Mouse (Mus musculus) forebrain, embryonic 12.5 days (tissue): ENCODE measurements around the gene Hrh1. TPM values are rescaled to one million over a fixed set of nuclear protein-coding genes. Genes with fewer than 3 reads are reported as not detected.
"Not testable (repeated sequence)": the region's sequence is repeated elsewhere in the genome, so short reads cannot be mapped to it uniquely, and the experiment has no call there.

Source experiments
- ATAC-seq: fragments of 200-750 bp; cut with Nextera tagmentation; 2 replicates; pipeline ENCODE4 v1.8.0; 2017; ENCODE audit warnings: moderate TSS enrichment; ENCODE audit not compliant: low FRiP score
- H3K27ac ChIP-seq: fragments of 300-500 bp; sonication (generic); 2 replicates; pipeline ENCODE4 v1.5.1; 2016; ENCODE audit warnings: mild to moderate bottlenecking
- H3K27me3 ChIP-seq: fragments of 300-500 bp; sonication (generic); 2 replicates; pipeline ENCODE4 v1.6.1; 2016; ENCODE audit warnings: mild to moderate bottlenecking
- H3K36me3 ChIP-seq: fragments of 300-500 bp; sonication (generic); replicated peaks from 2 replicates; pipeline ENCODE4 v1.6.1; 2016; ENCODE audit warnings: mild to moderate bottlenecking
- H3K4me1 ChIP-seq: fragments of 300-500 bp; sonication (generic); 2 replicates; pipeline ENCODE4 v1.6.1; 2016
- H3K4me2 ChIP-seq: fragments of 300-500 bp; sonication (generic); 2 replicates; pipeline ENCODE4 v1.6.1; 2016; ENCODE audit warnings: mild to moderate bottlenecking, moderate library complexity
- H3K4me3 ChIP-seq: fragments of 300-500 bp; sonication (generic); replicated peaks from 2 replicates; pipeline ENCODE4 v1.5.1; 2016; ENCODE audit warnings: mild to moderate bottlenecking
- H3K9ac ChIP-seq: fragments of 300-500 bp; sonication (generic); 2 replicates; pipeline ENCODE4 v1.6.1; 2016; ENCODE audit warnings: mild to moderate bottlenecking
- H3K9me3 ChIP-seq: fragments of 300-500 bp; sonication (generic); 2 replicates; pipeline ENCODE4 v1.6.1; 2016
- WGBS: fragments of 180-500 bp; shearing (Covaris S2); methylation state at CpG from one replicate; pipeline ENCODE4 v1.1.7; 2016; 5-methylcytosine and 5-hydroxymethylcytosine counted together
- polyA plus RNA-seq: library from polyadenylated mRNA; unstranded; fragments of >200 nt; fragmentation: Nextera tagmentation; extraction: Ambion mirVana; gene quantifications from 2 replicates; pipeline ENCODE4 v1.2.1, GENCODE M21; 2016

Gene Hrh1
- polyA plus RNA-seq, 1 experiment from 2014 or later = 0.15 TPM

DNA sequence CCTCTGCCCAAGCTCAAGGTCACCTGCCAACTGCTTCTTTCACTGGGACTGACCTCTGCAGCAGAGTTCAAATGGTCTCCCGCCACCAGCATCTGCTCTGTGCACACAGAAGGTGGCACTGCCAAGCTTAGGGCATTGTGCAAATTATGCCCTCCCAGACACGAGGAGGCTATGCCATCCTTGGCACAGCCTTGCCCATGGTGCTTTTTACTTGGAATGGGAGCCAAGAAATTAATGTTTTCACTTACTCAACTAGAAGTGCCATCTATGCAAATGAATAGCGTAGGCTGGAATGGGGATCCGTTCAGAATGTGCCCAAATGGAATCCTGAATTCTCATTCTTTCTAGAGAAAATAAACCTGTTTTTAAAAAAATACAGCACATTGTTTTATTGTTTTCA lies 77.2 kb downstream of the Hrh1 start:
- Histone ChIP-seq H3K4me3 (no peak overlapping the region), H3K36me3 (no peaks in the 10 kb centered on the region), H3K27me3 (no peaks in the 10 kb centered on the region), H3K4me2 (no peak overlapping the region), H3K9ac (no peak overlapping the region), H3K9me3 (no peaks in the 10 kb centered on the region), H3K4me1 (peaks cover 8% of the 10 kb centered on the region), H3K27ac (no peak overlapping the region)
- WGBS = 89% methylated on average over 4 of the region's 4 CpGs
- no peak for ATAC-seq

DNA sequence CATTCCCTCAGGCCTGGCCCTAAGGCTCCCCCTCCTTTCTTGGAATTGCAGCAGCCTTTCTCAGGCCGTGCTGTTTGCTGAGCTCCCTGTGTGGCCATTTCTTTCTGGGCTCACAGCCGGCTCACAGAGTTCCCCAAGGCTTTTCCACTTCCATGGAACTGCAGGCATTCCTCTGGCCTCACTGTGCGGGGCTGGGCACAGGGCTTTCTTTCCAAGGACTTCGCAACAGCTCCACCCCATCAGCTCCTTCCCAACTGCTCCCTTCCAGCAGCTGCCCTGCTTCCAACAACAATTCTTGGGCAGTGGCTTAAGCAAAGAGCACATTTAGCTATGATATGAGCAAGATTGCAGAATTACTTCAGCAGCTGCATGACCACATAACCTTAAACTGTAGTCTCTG lies 81.0 kb downstream of the Hrh1 start:
- H3K4me2 ChIP-seq = no peak overlapping the region
- no peak overlapping the region for H3K27ac ChIP-seq

DNA sequence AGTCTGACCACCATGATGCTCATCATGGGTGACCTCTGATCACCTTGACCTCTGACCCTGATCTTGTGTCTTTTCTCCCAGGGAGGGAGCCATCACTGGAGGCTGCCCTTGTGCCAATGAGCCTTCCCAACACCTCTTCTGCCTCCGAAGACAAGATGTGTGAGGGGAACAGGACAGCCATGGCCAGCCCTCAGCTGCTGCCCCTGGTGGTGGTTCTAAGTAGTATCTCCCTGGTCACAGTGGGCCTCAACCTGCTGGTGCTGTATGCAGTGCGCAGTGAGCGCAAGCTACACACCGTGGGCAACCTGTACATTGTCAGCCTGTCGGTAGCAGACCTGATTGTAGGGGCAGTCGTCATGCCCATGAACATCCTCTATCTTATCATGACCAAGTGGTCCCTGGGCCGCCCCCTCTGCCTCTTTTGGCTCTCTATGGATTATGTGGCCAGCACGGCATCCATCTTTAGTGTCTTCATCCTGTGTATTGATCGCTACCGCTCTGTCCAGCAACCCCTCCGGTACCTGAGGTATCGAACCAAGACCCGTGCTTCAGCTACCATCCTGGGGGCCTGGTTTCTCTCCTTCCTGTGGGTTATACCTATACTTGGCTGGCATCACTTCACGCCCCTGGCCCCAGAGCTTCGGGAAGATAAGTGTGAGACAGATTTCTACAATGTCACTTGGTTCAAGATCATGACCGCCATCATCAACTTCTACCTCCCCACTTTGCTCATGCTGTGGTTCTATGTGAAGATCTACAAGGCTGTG lies 82.1 kb downstream of the Hrh1 start:
- WGBS = 93% methylated on average over 16 of the region's 16 CpGs
- no peaks in the 10 kb centered on the region for H3K4me1 ChIP-seq
- no peaks in the 10 kb centered on the region for H3K9me3 ChIP-seq
- H3K4me3 ChIP-seq = no peak overlapping the region
- H3K4me2 ChIP-seq = no peak overlapping the region
- no peaks in the 10 kb centered on the region for H3K27me3 ChIP-seq
- H3K36me3 ChIP-seq = no peaks in the 10 kb centered on the region
- no peak overlapping the region for H3K27ac ChIP-seq
- ATAC-seq = no peak
- H3K9ac ChIP-seq = no peak overlapping the region

More for the DNA sequence above, 81.0 kb downstream of the Hrh1 start:
- H3K27me3 ChIP-seq = no peaks in the 10 kb centered on the region
- WGBS = 31% methylated on average over 4 of the region's 4 CpGs
- no peak overlapping the region for H3K4me3 ChIP-seq
- no peaks in the 10 kb centered on the region for H3K36me3 ChIP-seq
- ATAC-seq = no peak
- peaks cover 4% of the 10 kb centered on the region; the same call in 1 of the 2 replicates for H3K4me1 ChIP-seq
- H3K9me3 ChIP-seq = no peaks in the 10 kb centered on the region
- no peak overlapping the region for H3K9ac ChIP-seq

DNA sequence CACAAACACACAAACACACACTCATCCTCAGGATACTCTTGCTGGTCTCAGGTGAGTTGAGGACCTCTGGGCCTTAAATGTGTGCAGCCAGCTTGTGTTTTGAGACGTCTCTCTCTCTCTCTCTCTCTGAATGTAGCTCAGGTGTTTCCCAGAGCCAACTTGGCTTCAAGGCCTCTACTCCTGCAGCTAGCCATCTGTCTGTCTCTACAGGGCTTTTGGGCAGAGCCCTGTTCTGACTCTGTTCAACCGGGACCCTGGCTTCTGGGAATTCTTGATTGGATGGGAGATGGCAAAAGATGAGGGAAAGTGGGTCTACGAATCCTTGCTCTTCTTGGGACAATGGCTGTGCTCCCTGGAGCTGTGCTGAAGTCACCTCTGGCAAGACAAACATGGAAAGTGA lies 91.6 kb downstream of the Hrh1 start:
- H3K27ac ChIP-seq = no peak overlapping the region
- no peaks in the 10 kb centered on the region for H3K36me3 ChIP-seq
- no peak for ATAC-seq
- no peaks in the 10 kb centered on the region for H3K27me3 ChIP-seq
- H3K4me3 ChIP-seq = no peak overlapping the region
- H3K4me2 ChIP-seq = no peak overlapping the region
- H3K9me3 ChIP-seq = no peaks in the 10 kb centered on the region
- H3K9ac ChIP-seq = no peak overlapping the region
- no peaks in the 10 kb centered on the region for H3K4me1 ChIP-seq
- 85% methylated on average over 3 of the region's 3 CpGs for WGBS

DNA sequence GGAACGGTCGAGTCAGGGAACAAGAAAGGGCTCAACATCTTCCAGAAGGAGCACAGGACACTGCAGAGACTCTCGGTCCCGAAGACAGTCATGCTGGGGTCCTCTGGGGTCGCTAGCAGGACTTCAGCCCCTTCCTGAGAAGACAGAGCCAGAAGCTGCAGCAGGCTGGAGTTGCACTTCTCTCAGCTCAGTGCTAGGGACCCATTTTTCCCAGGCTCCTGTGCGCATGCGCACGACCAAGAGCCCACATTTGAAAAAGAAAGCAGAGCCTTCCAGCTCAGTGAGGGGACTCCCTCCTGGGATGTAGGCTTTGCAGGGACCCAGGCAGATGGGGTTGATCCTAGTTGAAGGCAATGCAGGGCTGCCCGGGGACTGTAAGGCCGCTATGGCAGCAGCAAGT lies 94.9 kb downstream of the Hrh1 start:
- H3K36me3 ChIP-seq, ATAC-seq, H3K4me2 ChIP-seq, H3K9ac ChIP-seq, H3K27ac ChIP-seq, H3K9me3 ChIP-seq, H3K4me3 ChIP-seq, H3K27me3 ChIP-seq, H3K4me1 ChIP-seq: not testable (repeated sequence)
- WGBS = 48% methylated on average over 10 of the region's 10 CpGs

DNA sequence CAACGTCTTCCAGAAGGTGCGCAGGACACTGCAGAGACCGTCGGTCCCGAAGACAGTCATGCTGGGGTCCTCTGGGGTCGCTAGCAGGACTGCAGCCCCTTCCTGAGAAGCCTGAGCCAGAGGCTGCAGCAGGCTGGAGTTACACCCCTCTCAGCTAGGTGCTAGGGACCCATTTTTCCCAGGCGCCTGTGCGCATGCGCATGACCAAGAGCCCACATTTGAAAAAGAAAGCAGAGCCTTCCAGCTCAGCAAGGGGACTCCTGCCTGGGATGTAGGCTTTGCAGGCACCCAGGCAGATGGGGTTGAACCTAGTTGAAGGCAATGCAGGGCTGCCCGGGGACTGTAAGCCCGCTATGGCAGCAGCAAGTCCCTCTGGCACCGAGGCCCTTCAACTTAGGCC lies 97.3 kb downstream of the Hrh1 start:
- not testable (repeated sequence) for H3K27me3 ChIP-seq, ATAC-seq, H3K36me3 ChIP-seq, H3K4me1 ChIP-seq, H3K9me3 ChIP-seq, H3K4me2 ChIP-seq, H3K9ac ChIP-seq, H3K27ac ChIP-seq, H3K4me3 ChIP-seq
- WGBS = 23% methylated on average over 11 of the region's 12 CpGs

DNA sequence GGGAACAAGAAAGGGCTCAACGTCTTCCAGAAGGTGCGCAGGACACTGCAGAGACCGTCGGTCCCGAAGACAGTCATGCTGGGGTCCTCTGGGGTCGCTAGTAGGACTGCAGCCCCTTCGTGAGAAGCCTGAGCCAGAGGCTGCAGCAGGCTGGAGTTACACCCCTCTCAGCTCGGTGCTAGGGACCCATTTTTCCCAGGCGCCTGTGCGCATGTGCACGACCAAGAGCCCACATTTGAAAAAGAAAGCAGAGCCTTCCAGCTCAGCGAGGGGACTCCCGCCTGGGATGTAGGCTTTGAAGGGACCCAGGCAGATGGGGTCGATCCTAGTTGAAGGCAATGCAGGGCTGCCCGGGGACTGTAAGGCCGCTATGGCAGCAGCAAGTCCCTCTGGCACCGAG lies 116.3 kb downstream of the Hrh1 start:
- 19% methylated on average over 16 of the region's 17 CpGs for WGBS
- not testable (repeated sequence) for H3K4me2 ChIP-seq, H3K4me1 ChIP-seq, H3K27me3 ChIP-seq, H3K36me3 ChIP-seq, H3K9me3 ChIP-seq, H3K4me3 ChIP-seq, H3K9ac ChIP-seq, ATAC-seq, H3K27ac ChIP-seq

DNA sequence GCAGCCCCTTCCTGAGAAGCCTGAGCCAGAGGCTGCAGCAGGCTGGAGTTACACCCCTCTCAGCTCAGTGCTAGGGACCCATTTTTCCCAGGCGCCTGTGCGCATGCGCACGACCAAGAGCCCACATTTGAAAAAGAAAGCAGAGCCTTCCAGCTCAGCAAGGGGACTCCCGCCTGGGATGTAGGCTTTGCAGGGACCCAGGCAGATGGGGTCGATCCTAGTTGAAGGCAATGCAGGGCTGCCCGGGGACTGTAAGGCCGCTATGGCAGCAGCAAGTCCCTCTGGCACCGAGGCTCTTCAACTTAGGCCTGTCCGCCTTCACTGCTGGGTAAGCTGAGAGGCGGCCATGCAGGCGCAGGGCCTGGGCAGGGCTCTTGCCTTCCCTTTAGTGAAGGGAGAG lies 131.0 kb downstream of the Hrh1 start:
- no CpG with 5 or more reads among the region's 12 CpGs for WGBS
- H3K27me3 ChIP-seq, H3K36me3 ChIP-seq, H3K4me3 ChIP-seq, H3K9me3 ChIP-seq, H3K4me2 ChIP-seq, H3K4me1 ChIP-seq, H3K9ac ChIP-seq, H3K27ac ChIP-seq, ATAC-seq: not testable (repeated sequence)

Other genes with a start within 250 kb of the Hrh1 start
- 49.9 and 57.8 TPM in 2 replicates for gene Slc6a1, start 115.3 kb upstream of the Hrh1 start, polyA plus RNA-seq
- 19.9 and 21.9 TPM in 2 replicates for gene Atg7, start 245.2 kb downstream of the Hrh1 start, polyA plus RNA-seq